Mouse (Mus musculus): ENCODE data around the gene Ptprn2. TPM values are rescaled to one million over a fixed set of nuclear protein-coding genes. Genes with fewer than 3 reads are reported as not detected.

Ptprn2 gene
- polyA plus RNA-seq, 1 experiment from 2014 or later, result 0.05 TPM

GRCm38 (mm10) chr12:117166266-117166665 is 680.7 kb downstream of the Ptprn2 start:
- no peak overlapping the region for H3K4me3 ChIP-seq (replicated peaks)
- DNase-seq (no peak), ATAC-seq (ENCODE audit: low read depth) (no peak)
- no peak overlapping the region for H3K4me2 ChIP-seq
- H3K27me3 ChIP-seq, result peaks cover 20% of the 10 kb centered on the region
- no peaks in the 10 kb centered on the region for H3K9me3 ChIP-seq (replicated peaks)
- no peak overlapping the region for H3K27ac ChIP-seq
- WGBS (ENCODE audit: insufficient replicate concordance), result 77% methylated on average over 5 of the region's 5 CpGs
- H3K36me3 ChIP-seq, result no peaks in the 10 kb centered on the region
- no peak overlapping the region for H3K9ac ChIP-seq
- no peaks in the 10 kb centered on the region for H3K4me1 ChIP-seq (replicated peaks)

- H3K4me1 ChIP-seq (replicated peaks), result no peaks in the 10 kb centered on the region
- H3K4me2 ChIP-seq, result no peak overlapping the region
- no peak for ATAC-seq (ENCODE audit: low read depth)
- H3K27ac ChIP-seq, result no peak overlapping the region
- H3K36me3 ChIP-seq, result no peaks in the 10 kb centered on the region
- WGBS (ENCODE audit: insufficient replicate concordance), result 29% methylated on average over 5 of the region's 5 CpGs
- H3K9me3 ChIP-seq (replicated peaks), result no peaks in the 10 kb centered on the region
- H3K4me3 ChIP-seq (replicated peaks), result no peak overlapping the region
- peaks cover 3% of the 10 kb centered on the region; the same call in 1 of the 2 replicates for H3K27me3 ChIP-seq
- no peak overlapping the region for H3K9ac ChIP-seq
- DNase-seq, result no peak
These were observed 684.1 kb downstream of the Ptprn2 start for GRCm38 (mm10) chr12:117169670-117170069.

- no peak overlapping the region for H3K27ac ChIP-seq
- no peaks in the 10 kb centered on the region for H3K36me3 ChIP-seq
- no peak for DNase-seq
- no peak overlapping the region for H3K9ac ChIP-seq
- no peak overlapping the region for H3K4me3 ChIP-seq (replicated peaks)
- no peaks in the 10 kb centered on the region for H3K4me1 ChIP-seq (replicated peaks)
- no peak for ATAC-seq (ENCODE audit: low read depth)
- H3K4me2 ChIP-seq, result no peak overlapping the region
- no peaks in the 10 kb centered on the region for H3K9me3 ChIP-seq (replicated peaks)
- H3K27me3 ChIP-seq, result no peaks in the 10 kb centered on the region; the same call in 1 of the 2 replicates
- WGBS (ENCODE audit: insufficient replicate concordance), result 32% methylated on average over 2 of the region's 2 CpGs
These were observed 687.0 kb downstream of the Ptprn2 start for GRCm38 (mm10) chr12:117172529-117172884.

- no peaks in the 10 kb centered on the region for H3K4me1 ChIP-seq (replicated peaks)
- ATAC-seq (ENCODE audit: low read depth) (0 out of 2 replicates have a peak, but pooled peaks have one; percentile 18), DNase-seq (no peak)
- no peaks in the 10 kb centered on the region for H3K36me3 ChIP-seq
- H3K27me3 ChIP-seq, result no peaks in the 10 kb centered on the region; the same call in 1 of the 2 replicates
- H3K4me3 ChIP-seq (replicated peaks), result no peak overlapping the region
- no peak overlapping the region for H3K9ac ChIP-seq
- H3K4me2 ChIP-seq, result no peak overlapping the region
- 26% methylated on average over 11 of the region's 11 CpGs for WGBS (ENCODE audit: insufficient replicate concordance)
- H3K27ac ChIP-seq, result no peak overlapping the region
- H3K9me3 ChIP-seq (replicated peaks), result no peaks in the 10 kb centered on the region
These were observed 687.5 kb downstream of the Ptprn2 start for GRCm38 (mm10) chr12:117172885-117173529.

GRCm38 (mm10) chr12:117174189-117174588 is 688.7 kb downstream of the Ptprn2 start:
- no peak for ATAC-seq (ENCODE audit: low read depth)
- Histone ChIP-seq H3K4me2 (no peak overlapping the region), H3K9ac (no peak overlapping the region), H3K36me3 (no peaks in the 10 kb centered on the region), H3K27ac (no peak overlapping the region), H3K4me1 (replicated peaks) (no peaks in the 10 kb centered on the region), H3K9me3 (replicated peaks) (no peaks in the 10 kb centered on the region), H3K27me3 (no peaks in the 10 kb centered on the region; the same call in 1 of the 2 replicates), H3K4me3 (replicated peaks) (no peak overlapping the region)
- WGBS (ENCODE audit: insufficient replicate concordance), result 33% methylated on average over 3 of the region's 3 CpGs
- DNase-seq, result no peak

- WGBS (ENCODE audit: insufficient replicate concordance), result 74% methylated on average over 15 of the region's 15 CpGs
- no peak for ATAC-seq (ENCODE audit: low read depth)
These were observed 689.7 kb downstream of the Ptprn2 start for GRCm38 (mm10) chr12:117175072-117175681.

GRCm38 (mm10) chr12:117176259-117176823 is 690.8 kb downstream of the Ptprn2 start:
- H3K4me2 ChIP-seq, result no peak overlapping the region
- no peak overlapping the region for H3K9ac ChIP-seq
- no peak overlapping the region for H3K4me3 ChIP-seq (replicated peaks)
- no peaks in the 10 kb centered on the region for H3K9me3 ChIP-seq (replicated peaks)
- DNase-seq (no peak), ATAC-seq (ENCODE audit: low read depth) (no peak)
- H3K4me1 ChIP-seq (replicated peaks), result no peaks in the 10 kb centered on the region
- H3K36me3 ChIP-seq, result no peaks in the 10 kb centered on the region
- 73% methylated on average over 13 of the region's 13 CpGs for WGBS (ENCODE audit: insufficient replicate concordance)
- H3K27ac ChIP-seq, result no peak overlapping the region
- H3K27me3 ChIP-seq, result no peaks in the 10 kb centered on the region

More at GRCm38 (mm10) chr12:117175072-117175681, 689.7 kb downstream of the Ptprn2 start:
- H3K27ac ChIP-seq, result no peak overlapping the region
- H3K4me3 ChIP-seq (replicated peaks), result no peak overlapping the region
- H3K27me3 ChIP-seq, result no peaks in the 10 kb centered on the region
- H3K4me1 ChIP-seq (replicated peaks), result no peaks in the 10 kb centered on the region
- H3K4me2 ChIP-seq, result no peak overlapping the region
- H3K36me3 ChIP-seq, result no peaks in the 10 kb centered on the region
- no peaks in the 10 kb centered on the region for H3K9me3 ChIP-seq (replicated peaks)
- DNase-seq, result no peak
- H3K9ac ChIP-seq, result no peak overlapping the region

GRCm38 (mm10) chr12:117187167-117187566 is 701.6 kb downstream of the Ptprn2 start:
- H3K4me1 ChIP-seq (replicated peaks), result no peaks in the 10 kb centered on the region
- H3K9me3 ChIP-seq (replicated peaks), result 0 out of 2 replicates have a peak, but pooled peaks cover 4% of the 10 kb centered on the region
- H3K9ac ChIP-seq, result no peak overlapping the region
- no peaks in the 10 kb centered on the region for H3K36me3 ChIP-seq
- 62% methylated on average over 3 of the region's 3 CpGs for WGBS (ENCODE audit: insufficient replicate concordance)
- no peaks in the 10 kb centered on the region for H3K27me3 ChIP-seq
- no peak overlapping the region for H3K4me3 ChIP-seq (replicated peaks)
- no peak overlapping the region for H3K27ac ChIP-seq
- H3K4me2 ChIP-seq, result no peak overlapping the region
- no peak for ATAC-seq (ENCODE audit: low read depth)
- no peak for DNase-seq

- Histone ChIP-seq H3K4me2 (no peak overlapping the region), H3K9ac (no peak overlapping the region), H3K4me3 (replicated peaks) (no peak overlapping the region), H3K9me3 (replicated peaks) (0 out of 2 replicates have a peak, but pooled peaks cover 1% of the 10 kb centered on the region), H3K27ac (no peak overlapping the region), H3K27me3 (no peaks in the 10 kb centered on the region), H3K4me1 (replicated peaks) (no peaks in the 10 kb centered on the region), H3K36me3 (no peaks in the 10 kb centered on the region)
- WGBS (ENCODE audit: insufficient replicate concordance), result 63% methylated on average over 4 of the region's 4 CpGs
- no peak for DNase-seq
- ATAC-seq (ENCODE audit: low read depth), result no peak
These were observed 706.5 kb downstream of the Ptprn2 start for GRCm38 (mm10) chr12:117192001-117192400.

- WGBS (ENCODE audit: insufficient replicate concordance), result 16% methylated on average over 12 of the region's 12 CpGs
- Histone ChIP-seq H3K27me3 (no peaks in the 10 kb centered on the region), H3K4me2 (no peak overlapping the region), H3K27ac (no peak overlapping the region), H3K4me1 (replicated peaks) (peaks cover 9% of the 10 kb centered on the region; the same call in 1 of the 2 replicates), H3K9ac (no peak overlapping the region), H3K4me3 (replicated peaks) (no peak overlapping the region), H3K36me3 (no peaks in the 10 kb centered on the region), H3K9me3 (replicated peaks) (no peaks in the 10 kb centered on the region)
- DNase-seq (no peak), ATAC-seq (ENCODE audit: low read depth) (no peak)
These were observed 711.4 kb downstream of the Ptprn2 start for GRCm38 (mm10) chr12:117196721-117197425.

- DNase-seq, result no peak
- Histone ChIP-seq H3K4me2 (no peak overlapping the region), H3K9ac (no peak overlapping the region), H3K9me3 (replicated peaks) (no peaks in the 10 kb centered on the region), H3K4me1 (replicated peaks) (peaks cover 9% of the 10 kb centered on the region; the same call in 1 of the 2 replicates), H3K27me3 (no peaks in the 10 kb centered on the region), H3K4me3 (replicated peaks) (no peak overlapping the region), H3K36me3 (no peaks in the 10 kb centered on the region), H3K27ac (no peak overlapping the region)
- WGBS (ENCODE audit: insufficient replicate concordance), result 69% methylated on average over 8 of the region's 8 CpGs
- no peak for ATAC-seq (ENCODE audit: low read depth)
These were observed 712.6 kb downstream of the Ptprn2 start for GRCm38 (mm10) chr12:117198093-117198492.

All from liver, embryonic 13.5 days (tissue).